Mouse (Mus musculus) cerebellum, adult 2 months (tissue): Measurements from ENCODE around the gene Zmym4. TPM values are rescaled to one million over a fixed set of nuclear protein-coding genes. Genes with fewer than 3 reads are reported as not detected.
"Not testable (repeated sequence)": the region's sequence is repeated elsewhere in the genome, so short reads cannot be mapped to it uniquely, and the experiment has no call there.

Experiments used
- DNase-seq, 2 experiments: peaks; one replicate each; pipeline ENCODE4 v3.0.0; 2021
- H3K27ac ChIP-seq: fragments of 200-500 bp; 2 replicates; pipeline ENCODE4 v1.5.1; 2012; ENCODE audit warnings: low read length, control low read depth, inconsistent platforms; ENCODE audit not compliant: insufficient read depth
- H3K27me3 ChIP-seq: fragments of 200-500 bp; 2 replicates; pipeline ENCODE4 v1.6.1; 2012; ENCODE audit warnings: inconsistent platforms, mild to moderate bottlenecking, low read length, moderate library complexity; ENCODE audit not compliant: control insufficient read depth, insufficient read depth
- H3K4me1 ChIP-seq: fragments of 200-500 bp; 2 replicates; pipeline ENCODE4 v1.6.1; 2011; ENCODE audit warnings: low read length; ENCODE audit not compliant: control insufficient read depth, insufficient read depth
- H3K4me3 ChIP-seq: fragments of 200-500 bp; replicated peaks from 2 replicates; pipeline ENCODE3; 2011; ENCODE audit warnings: mild to moderate bottlenecking, low read depth, low read length, control low read depth; ENCODE audit not compliant: insufficient read depth
- CTCF ChIP-seq: fragments of 200-500 bp; IDR thresholded peaks from 2 replicates; pipeline ENCODE4 v1.5.1; 2011; ENCODE audit warnings: low read depth, mild to moderate bottlenecking, control low read depth, low read length, moderate library complexity, borderline replicate concordance; ENCODE audit not compliant: insufficient read depth
- POLR2A ChIP-seq: fragments of 200-500 bp; IDR thresholded peaks from 2 replicates; pipeline ENCODE4 v1.6.1; 2011; ENCODE audit warnings: low read length, control low read depth, borderline replicate concordance; ENCODE audit not compliant: insufficient read depth
- WGBS: fragments of 180-500 bp; shearing (Covaris S2); methylation state at CpG from one replicate; pipeline ENCODE4 v1.1.7; 2018; 5-methylcytosine and 5-hydroxymethylcytosine counted together
- polyA plus RNA-seq: library from polyadenylated mRNA; depleted of rRNA; stranded (reverse); fragments of >200 nt; gene quantifications from 2 replicates; pipeline ENCODE4 v1.2.3, GENCODE M21; 2012

Gene Zmym4
- polyA plus RNA-seq, 1 experiment: 25.7 TPM

- TF ChIP-seq POLR2A: no peak
- no peak for TF ChIP-seq CTCF
- DNase-seq: no peak
- no peaks in the 10 kb centered on the region for H3K27me3 ChIP-seq
- WGBS: 67% methylated on average over 5 of the region's 5 CpGs
- H3K27ac ChIP-seq: no peak overlapping the region
- no peaks in the 10 kb centered on the region for H3K4me1 ChIP-seq
- H3K4me3 ChIP-seq: no peak overlapping the region
Observed at GRCm38 (mm10) chr4:126992356-126992755, 24.4 kb upstream of the Zmym4 start.

GRCm38 (mm10) chr4:126990553-126990952 is 22.6 kb upstream of the Zmym4 start:
- no peak overlapping the region for H3K4me3 ChIP-seq
- no peaks in the 10 kb centered on the region for H3K27me3 ChIP-seq
- no peak for DNase-seq

GRCm38 (mm10) chr4:126988503-126988902 is 20.6 kb upstream of the Zmym4 start:
- H3K27me3 ChIP-seq: no peaks in the 10 kb centered on the region
- H3K27ac ChIP-seq: no peak overlapping the region
- TF ChIP-seq CTCF (no peak), POLR2A (no peak)
- 88% methylated on average over 4 of the region's 4 CpGs for WGBS
- H3K4me1 ChIP-seq: no peaks in the 10 kb centered on the region
- no peak for DNase-seq
- H3K4me3 ChIP-seq: no peak overlapping the region

More at GRCm38 (mm10) chr4:126990553-126990952, 22.6 kb upstream of the Zmym4 start:
- Histone ChIP-seq H3K27ac (no peak overlapping the region), H3K4me1 (no peaks in the 10 kb centered on the region)
- no peak for TF ChIP-seq CTCF
- TF ChIP-seq POLR2A: no peak

GRCm38 (mm10) chr4:126986768-126987167 is 18.8 kb upstream of the Zmym4 start:
- 85% methylated on average over 5 of the region's 5 CpGs for WGBS
- no peaks in the 10 kb centered on the region for H3K4me1 ChIP-seq
- no peak for DNase-seq
- no peaks in the 10 kb centered on the region for H3K27me3 ChIP-seq
- H3K27ac ChIP-seq: no peak overlapping the region
- no peak overlapping the region for H3K4me3 ChIP-seq
- no peak for TF ChIP-seq POLR2A
- no peak for TF ChIP-seq CTCF

- not testable (repeated sequence) for DNase-seq, H3K27me3 ChIP-seq, H3K4me3 ChIP-seq, H3K27ac ChIP-seq, H3K4me1 ChIP-seq
- WGBS: 86% methylated on average over 12 of the region's 13 CpGs
Observed at GRCm38 (mm10) chr4:126983736-126984525, 16.0 kb upstream of the Zmym4 start.

- Histone ChIP-seq H3K4me1 (no peaks in the 10 kb centered on the region), H3K27ac (no peak overlapping the region), H3K4me3 (no peak overlapping the region), H3K27me3 (no peaks in the 10 kb centered on the region)
- DNase-seq: no peak
- 36% methylated on average over 3 of the region's 3 CpGs for WGBS
- TF ChIP-seq POLR2A (no peak), CTCF (no peak)
Observed at GRCm38 (mm10) chr4:126983321-126983720, 15.4 kb upstream of the Zmym4 start.

- TF ChIP-seq POLR2A (no peak), CTCF (no peak)
- WGBS: 82% methylated on average over 3 of the region's 3 CpGs
- no peak overlapping the region for H3K27ac ChIP-seq
- H3K27me3 ChIP-seq: no peaks in the 10 kb centered on the region
- no peaks in the 10 kb centered on the region for H3K4me1 ChIP-seq
- H3K4me3 ChIP-seq: no peak overlapping the region
- DNase-seq: no peak
Observed at GRCm38 (mm10) chr4:126978706-126979105, 10.8 kb upstream of the Zmym4 start.

GRCm38 (mm10) chr4:126977467-126977866 is 9.5 kb upstream of the Zmym4 start:
- Histone ChIP-seq H3K4me1 (no peaks in the 10 kb centered on the region), H3K27me3 (no peaks in the 10 kb centered on the region), H3K27ac (no peak overlapping the region), H3K4me3 (no peak overlapping the region)
- no peak for TF ChIP-seq POLR2A
- peak; percentile 46; the same call in 1 of the 2 replicates for TF ChIP-seq CTCF
- peak; percentile 18 to 19 for DNase-seq
